8 mouse cellular contexts compared by ENCODE assay signal in genomic region chr9:108507619-108508434, GRCm38 (mm10). TPM values are rescaled to one million over a fixed set of nuclear protein-coding genes. Genes with fewer than 3 reads are reported as not detected.
A peak's percentile ranks its signal among the peaks of the same experiment; 100 is the strongest.
DNase-seq lines count a peak whose midpoint lies in the region; ATAC-seq lines count a peak whose summit lies in the region.

Qars (plus strand) TSS chr9:108507706.

- H3K4me2 ChIP-seq in lung, embryonic 16.5 days (ENCODE audit: low read depth, low read length) = peak within 1 kb of the TSS; percentile 90

- H3K4me3 ChIP-seq in lung, embryonic 16.5 days (ENCODE audit: low read length) = peak within 1 kb of the TSS; percentile 87

- peaks cover 21% of the 10 kb centered on the region for H3K36me3 ChIP-seq in lung, embryonic 16.5 days (ENCODE audit: control insufficient read depth, insufficient read depth, low read length)

- H3K4me1 ChIP-seq in lung, embryonic 16.5 days (replicated peaks; ENCODE audit: control insufficient read depth, insufficient read depth, low read length) = peaks cover 12% of the 10 kb centered on the region

- no peaks in the 10 kb centered on the region for H3K27me3 ChIP-seq in lung, embryonic 16.5 days (ENCODE audit: control insufficient read depth, insufficient read depth, low read depth, low read length)

- peak within 1 kb of the TSS; percentile 87 for H3K27ac ChIP-seq in lung, embryonic 16.5 days (ENCODE audit: low read length)

- DNase-seq in MEL-GATA-1-ER (ENCODE audit: extremely low read depth, low read depth) = peak; percentile 95
- peak; percentile 91 for DNase-seq in cerebellum, adult 8-10 months
- peak; percentile 96 for DNase-seq in forelimb bud, embryonic 11.5 days (ENCODE audit: low read depth, low spot score)
- DNase-seq in layer of hippocampus, adult 9-10 months (ENCODE audit: low spot score) = peak; percentile 87
- peak; percentile 76 for DNase-seq in ovary, postnatal 10 days (ENCODE audit: low spot score)
- peak; percentile 92 for DNase-seq in thymus, postnatal 10 days (ENCODE audit: low spot score in 2 of 2)

- H3K9me3 ChIP-seq in lung, embryonic 16.5 days (ENCODE audit: control insufficient read depth, low read length) = no peaks in the 10 kb centered on the region

- under 1% methylated on average over 37 of the region's 37 CpGs for WGBS in lung, embryonic 16.5 days

- peak within 1 kb of the TSS; percentile 88 for H3K9ac ChIP-seq in lung, embryonic 16.5 days (ENCODE audit: low read length)

- peak; percentile 99 for ATAC-seq in hematopoietic stem cell, adult 5-6 weeks (replicated peaks in 1 of 2; ENCODE audit: insufficient read depth in 1 of 2, low FRiP score in 2 of 2, low TSS enrichment in 1 of 2, low read depth in 1 of 2, poor library complexity in 2 of 2, severe bottlenecking in 2 of 2)
- ATAC-seq in lung, embryonic 16.5 days (ENCODE audit: low read depth) = peak; percentile 99

RNA-seq across cellular contexts. Expression of gene Qars, which starts in this region (rescaled TPM):
- 150 and 153 TPM in 2 replicates for total RNA-seq in hematopoietic stem cell, adult 5-6 weeks (2017)
- polyA plus RNA-seq in lung, embryonic 16.5 days (2015; fragmentation: Nextera tagmentation; extraction: Ambion mirVana) = 97.4 and 107 TPM in 2 replicates

Comparison
In these comparisons a context has a peak if more than half of its experiments do, and no peak if none do; other contexts are left out.
1. Peak in every context shown above with its lines: DNase-seq, ATAC-seq, H3K4me3 ChIP-seq and H3K27ac ChIP-seq.